Mouse (Mus musculus) right cerebral cortex, postnatal 25 days (tissue): Measurements from ENCODE around the gene Cd81.

Experiments
- DNase-seq: peaks from one replicate; pipeline ENCODE4 v3.0.0; 2022

The Cd81 gene

GRCm38 (mm10) chr7:143021356-143022164 lies 31.0 kb upstream of the Cd81 start:
- DNase-seq: no peak

DNA sequence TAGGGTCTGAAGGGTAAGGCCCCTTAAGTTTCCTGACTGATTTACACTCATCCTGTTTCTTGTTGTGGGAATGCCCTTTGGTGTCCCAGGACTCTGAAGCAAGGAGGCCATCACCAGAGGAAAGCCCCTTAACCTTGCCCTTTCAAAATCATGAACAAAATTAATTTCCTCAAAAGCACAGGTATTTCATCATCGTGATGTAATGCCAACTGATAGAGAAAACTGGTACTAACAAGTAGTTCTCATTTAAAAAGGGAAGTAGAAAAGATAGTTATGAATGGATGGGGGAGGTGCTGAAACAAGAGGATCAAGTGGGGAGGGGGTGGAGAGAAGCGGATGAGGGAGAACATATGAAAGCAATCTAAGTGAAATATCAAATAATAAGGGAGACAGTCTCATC lies 29.0 kb upstream of the Cd81 start:
- no peak for DNase-seq

DNA sequence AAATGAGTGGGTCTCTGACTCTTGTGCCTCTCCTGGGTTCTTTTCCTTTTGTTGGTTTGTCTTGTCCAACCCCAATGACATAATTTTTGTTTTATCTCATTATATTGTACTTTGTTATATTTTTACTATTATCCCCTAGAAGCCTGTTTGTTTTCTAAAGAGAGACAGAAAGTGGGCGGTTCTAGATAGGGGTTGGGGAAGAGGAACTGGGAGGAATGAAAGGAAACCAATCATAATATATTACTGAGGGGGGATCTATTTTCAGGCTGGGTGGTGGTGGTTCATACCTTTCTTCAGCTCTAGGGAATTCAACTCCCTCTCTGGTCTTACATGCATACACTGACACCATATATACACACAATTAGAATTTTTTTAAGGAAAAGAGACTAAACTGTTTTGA lies 28.2 kb upstream of the Cd81 start:
- no peak for DNase-seq

- DNase-seq: no peak
Observed at GRCm38 (mm10) chr7:143025496-143025895, 27.0 kb upstream of the Cd81 start.

DNA sequence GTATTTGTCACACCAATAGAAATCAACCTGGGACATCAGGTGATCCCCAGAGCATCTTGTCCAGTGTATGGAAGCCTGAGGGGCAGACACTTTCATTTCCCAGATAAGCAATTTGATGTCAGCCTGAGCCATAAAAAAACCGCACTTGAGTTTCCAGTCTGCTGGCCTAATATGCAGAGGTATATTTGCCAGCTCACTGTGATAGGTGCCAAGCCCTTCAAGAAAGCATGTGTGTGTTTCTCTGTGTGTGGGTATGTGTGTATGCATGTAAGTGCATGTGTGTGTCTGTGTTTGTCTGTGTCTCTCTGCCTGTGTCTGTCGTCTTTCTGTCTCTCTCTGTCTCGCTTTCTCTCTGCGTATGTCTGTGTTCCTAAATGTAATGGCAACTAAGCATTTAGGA lies 25.3 kb upstream of the Cd81 start:
- DNase-seq: no peak

- no peak for DNase-seq
Observed at GRCm38 (mm10) chr7:143031816-143032215, 20.7 kb upstream of the Cd81 start.

DNA sequence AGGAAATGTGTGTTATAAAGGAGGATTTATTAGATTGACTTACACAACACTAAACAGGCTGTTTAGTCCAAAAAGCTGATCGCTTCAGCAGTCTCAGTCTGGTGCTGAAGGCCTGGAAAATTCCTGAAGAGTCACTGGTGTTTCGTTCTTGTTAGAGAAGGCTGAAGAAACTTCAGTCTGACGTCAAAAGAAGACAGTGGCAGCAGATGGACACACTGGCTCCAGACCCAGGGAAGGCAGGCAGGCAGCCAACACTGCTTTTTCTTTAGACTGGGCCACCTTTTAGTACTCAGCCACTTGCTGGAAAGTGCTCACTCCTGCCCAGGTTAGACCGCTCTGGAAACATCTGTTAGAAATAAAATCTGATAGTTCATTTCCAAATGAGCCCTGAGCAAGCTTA lies 19.0 kb upstream of the Cd81 start:
- no peak for DNase-seq

DNA sequence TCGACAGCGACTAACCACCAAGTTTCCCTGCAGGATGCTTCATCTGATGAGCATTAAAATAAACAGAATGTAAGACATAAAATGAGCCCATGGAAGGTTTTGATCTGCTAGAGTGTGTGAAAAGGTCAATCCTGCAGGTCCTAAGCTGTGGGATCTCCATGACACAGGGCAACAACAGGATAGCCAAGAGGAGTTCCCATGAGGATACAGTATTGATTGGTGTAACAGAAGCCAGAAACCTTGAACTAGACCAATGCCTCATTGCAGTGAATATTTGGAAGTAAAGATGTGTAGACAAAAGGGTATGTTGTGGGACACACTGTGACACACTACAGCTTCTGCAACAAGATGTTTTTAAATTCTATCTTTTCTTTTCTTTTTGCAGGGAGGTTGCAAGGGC lies 18.4 kb upstream of the Cd81 start:
- DNase-seq: no peak

DNA sequence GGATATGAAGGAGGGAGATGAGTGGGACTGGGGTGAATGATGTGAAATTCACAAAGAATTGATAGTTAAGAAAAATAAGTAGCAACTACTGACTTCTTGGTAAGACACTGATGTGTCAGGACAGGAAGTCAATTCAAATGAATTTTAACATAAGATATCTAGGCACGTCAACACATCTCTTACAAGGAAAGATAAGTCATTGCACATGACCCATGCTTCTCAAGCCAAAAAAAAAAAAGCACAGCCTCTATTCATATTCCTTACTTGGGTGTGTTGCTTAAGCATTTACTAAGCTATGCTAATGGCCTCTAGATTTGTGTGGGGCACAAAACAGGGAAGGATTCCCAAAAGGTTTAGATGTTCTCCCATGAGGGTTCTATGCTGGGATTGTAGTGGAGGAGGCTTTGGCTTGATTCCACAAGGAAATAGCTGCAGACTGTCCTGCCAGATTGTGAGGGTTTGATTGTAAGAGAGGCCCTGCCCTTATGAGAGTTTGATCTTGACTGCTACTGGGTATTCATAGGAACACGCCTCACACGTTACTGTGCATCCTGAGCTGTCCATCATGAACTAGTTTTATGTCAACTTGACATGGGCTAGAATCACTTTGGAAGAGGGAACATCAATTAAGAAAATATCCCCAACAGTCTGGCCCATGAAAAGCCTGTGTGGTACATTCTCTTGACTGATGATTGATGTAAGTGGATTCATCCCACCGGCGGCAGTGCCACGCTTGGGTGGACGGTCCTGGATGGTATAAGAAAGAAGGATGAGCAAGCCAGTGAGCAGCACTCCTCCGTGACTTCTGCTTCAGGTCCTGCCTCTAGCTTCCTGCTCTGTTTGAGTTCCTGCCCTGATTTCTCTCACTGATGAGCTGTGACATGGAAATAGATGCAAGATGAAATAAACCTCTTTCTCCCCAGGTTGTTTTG lies 17.8 kb upstream of the Cd81 start:
- no peak for DNase-seq

DNA sequence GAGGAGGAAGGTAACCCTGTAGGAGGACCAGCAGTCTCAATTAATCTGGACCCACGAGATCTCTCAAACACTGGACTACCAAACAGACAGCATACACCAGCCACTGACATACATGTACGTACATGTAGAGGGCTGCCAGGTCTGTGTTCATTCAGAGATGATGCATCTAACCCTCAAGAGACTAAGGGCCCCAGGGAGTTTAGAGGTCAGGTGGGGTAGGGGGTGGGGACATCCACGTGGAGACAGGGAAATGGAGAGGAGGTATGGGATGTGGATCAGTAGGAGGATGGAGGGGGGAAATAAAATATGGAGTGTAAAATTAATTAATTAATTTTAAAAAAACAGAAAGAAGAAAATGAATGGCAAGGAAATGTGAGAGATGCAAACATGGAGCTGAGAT lies 15.8 kb upstream of the Cd81 start:
- DNase-seq: no peak

GRCm38 (mm10) chr7:143037306-143037705 lies 15.2 kb upstream of the Cd81 start:
- DNase-seq: no peak

GRCm38 (mm10) chr7:143038174-143038931 lies 14.2 kb upstream of the Cd81 start:
- DNase-seq: no peak

DNA sequence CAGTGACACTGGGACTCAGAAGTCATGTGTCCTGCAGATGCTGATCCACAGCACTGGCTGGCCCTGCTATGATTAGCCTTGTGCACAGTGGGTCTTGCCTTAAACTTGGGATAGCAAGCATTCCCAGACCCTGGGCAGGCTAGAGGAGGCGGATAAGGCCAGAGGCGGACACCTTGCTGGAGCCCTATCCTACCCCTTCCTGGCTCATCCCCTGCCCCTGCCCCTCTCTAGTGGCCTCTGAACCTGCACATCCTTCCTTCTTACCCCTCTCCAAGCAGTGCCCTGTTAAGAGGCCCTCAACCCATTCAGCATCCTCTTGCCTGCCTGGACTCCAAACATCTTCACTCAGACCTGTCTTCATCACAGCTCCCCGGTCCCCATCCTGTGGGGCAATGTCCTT lies 12.0 kb upstream of the Cd81 start:
- DNase-seq: no peak

- no peak for DNase-seq
Observed at GRCm38 (mm10) chr7:143041138-143041822, 11.3 kb upstream of the Cd81 start.

DNA sequence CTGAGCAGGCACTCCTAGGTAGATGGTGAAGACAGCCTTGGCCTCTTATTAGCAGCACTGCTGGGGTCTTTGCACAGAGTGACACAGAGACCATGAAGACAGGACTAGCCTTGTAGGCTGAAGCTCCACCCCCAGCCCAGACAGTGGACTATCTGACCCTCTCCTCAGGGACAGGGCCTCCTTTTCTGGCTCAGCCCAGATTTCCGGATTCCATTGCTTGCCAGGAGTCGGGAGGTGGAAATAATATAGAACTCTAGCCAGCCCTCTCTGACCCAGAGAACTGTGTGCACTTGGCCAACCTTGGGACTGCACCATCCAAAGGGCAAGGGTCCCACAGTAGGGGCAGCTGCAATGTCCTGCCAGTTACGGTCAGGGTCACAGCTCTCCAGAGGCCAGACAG lies 10.4 kb upstream of the Cd81 start:
- no peak for DNase-seq

- DNase-seq: no peak
Observed at GRCm38 (mm10) chr7:143042897-143043300, 9.6 kb upstream of the Cd81 start.

DNA sequence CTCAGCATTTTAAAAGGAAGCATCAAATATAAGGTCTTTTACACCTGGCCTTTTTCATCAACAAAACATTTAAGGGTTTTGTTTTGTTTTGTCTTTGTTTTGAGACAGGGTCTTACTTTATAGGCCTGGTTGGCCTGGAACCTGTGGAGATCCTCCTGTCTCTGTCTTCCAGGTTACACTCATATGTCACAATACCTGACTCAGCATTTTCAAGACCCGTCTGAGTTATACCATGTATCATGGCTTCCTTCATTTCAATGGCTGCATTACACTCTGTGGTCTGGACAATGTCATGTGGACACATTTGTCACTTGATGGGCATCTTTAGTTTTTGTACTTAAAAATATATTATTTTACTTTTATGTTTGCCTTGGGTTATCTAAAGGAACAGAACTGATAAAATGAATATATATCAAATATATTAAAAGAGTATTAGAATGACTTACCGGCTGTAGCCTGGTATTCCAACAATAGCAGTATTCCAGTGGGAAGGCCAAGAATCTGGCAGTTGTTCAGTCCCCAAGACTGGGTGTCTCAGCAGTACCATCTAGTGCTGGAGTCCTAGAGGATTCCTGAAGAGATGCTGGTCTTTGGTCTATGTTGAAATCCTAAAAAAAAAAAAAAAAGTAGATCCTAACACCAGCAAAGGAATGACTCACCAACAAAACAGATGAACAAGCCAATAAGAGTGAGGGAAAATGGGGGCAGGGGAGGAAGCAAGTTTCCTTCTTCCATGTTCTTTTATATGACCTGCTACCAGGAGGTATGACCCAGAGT lies 8.3 kb upstream of the Cd81 start:
- no peak for DNase-seq

DNA sequence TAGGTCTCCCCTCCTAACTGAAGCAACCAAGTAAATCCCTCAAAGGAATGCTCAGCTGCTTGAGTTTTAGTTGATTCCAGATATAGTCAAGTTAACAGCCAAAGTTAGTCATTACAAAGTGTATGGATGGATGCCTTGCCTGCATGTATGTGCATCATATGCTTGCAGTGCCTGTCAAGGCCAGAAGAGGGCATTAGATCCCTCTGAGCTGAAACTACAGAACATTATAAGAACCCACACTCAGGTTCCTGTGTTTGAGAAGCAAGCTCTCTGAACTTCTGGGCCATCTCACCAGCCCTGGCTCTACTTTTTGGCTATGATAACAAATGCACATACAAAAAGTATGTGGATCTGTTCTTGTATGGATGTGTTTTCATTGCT lies 7.7 kb upstream of the Cd81 start:
- DNase-seq: no peak

DNA sequence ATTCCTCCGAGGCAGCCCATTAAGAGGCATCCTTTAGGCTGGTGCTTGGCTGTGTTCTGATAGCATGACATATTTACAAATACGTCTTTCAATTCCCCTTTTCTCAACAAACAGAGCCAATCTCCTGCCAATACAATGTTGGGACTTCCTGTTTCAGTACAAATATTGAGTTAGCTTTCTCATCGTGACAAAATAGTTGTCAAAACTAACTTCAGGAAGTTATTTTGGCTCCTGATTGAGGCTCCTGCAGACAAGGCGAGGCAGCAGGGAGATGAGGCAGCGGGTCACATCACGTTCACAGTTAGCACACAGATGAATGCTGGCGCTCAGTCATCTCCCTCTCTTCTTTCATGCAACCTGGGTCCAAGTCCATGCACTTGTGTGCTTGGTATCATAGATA lies 6.2 kb upstream of the Cd81 start:
- DNase-seq: no peak

DNA sequence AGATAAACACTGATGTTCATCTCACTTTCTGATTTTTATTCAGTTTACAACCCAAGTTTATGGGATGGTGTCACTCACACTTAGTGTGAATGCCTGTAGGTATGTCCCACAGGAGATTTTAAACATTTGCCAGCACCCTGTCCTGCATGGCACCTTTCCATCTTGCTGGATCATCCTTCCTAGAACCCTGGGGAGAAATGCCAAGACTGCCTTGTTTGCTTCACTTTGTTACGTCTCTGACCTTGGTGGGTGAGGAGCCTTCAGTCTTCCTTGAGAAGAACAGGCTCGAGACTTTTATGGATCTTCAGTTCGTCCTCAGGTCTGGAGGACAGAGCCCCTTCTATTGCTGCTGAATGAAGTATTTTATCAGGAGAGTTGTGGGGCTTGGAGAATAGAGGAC lies 3.2 kb upstream of the Cd81 start:
- no peak for DNase-seq

DNA sequence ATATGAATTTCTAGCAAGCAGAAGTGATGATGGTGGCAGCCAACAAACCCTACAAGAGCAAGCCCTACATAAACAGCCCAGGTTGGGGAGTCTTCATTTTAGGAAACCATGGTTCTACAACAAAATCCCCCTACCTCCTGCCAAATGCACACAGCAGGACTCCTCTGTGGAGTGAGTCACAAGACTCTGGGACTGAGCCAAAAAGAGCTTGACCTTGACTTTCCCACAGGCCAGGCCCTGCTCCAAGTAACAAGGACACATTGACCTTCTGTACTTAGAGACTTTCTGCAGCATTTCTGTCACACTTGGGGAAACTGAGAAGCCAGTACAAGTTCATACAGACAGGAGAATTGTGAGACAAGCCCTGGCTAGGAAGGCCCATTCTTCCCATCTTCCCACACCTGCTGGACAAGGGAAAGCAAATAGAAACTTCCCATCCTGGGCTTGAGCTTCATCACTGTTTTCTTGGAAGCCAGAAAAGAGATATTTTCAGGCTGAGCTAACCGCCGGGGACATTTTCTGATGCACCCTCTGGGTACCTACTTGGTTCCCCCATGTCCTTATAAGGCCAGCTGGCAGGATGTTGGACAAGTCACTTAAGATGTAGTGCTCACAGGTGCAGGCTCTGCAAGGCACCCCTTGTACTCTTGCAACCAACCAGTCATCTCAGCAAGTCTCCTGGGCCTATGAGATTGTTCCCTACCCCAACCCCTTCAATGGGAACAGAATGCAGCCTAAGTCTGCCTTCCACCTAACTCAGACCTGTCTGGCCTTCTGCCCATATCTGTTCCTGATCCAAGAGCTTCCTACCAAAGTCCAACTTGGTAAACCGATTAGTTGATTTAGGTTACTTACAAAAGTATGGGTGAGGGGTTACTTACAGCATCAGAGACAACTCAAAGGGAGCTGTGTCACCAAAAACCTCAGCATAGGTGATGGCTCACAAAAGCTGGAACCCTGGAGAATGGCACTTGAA lies 2.4 kb upstream of the Cd81 start:
- DNase-seq: no peak
